Mouse (Mus musculus) cerebellum, adult 11-12 months (tissue): Measurements from ENCODE around the gene Cdc25b.

Experiments
- DNase-seq: peaks from one replicate; pipeline ENCODE4 v3.0.0; 2022

Cdc25b gene

DNA sequence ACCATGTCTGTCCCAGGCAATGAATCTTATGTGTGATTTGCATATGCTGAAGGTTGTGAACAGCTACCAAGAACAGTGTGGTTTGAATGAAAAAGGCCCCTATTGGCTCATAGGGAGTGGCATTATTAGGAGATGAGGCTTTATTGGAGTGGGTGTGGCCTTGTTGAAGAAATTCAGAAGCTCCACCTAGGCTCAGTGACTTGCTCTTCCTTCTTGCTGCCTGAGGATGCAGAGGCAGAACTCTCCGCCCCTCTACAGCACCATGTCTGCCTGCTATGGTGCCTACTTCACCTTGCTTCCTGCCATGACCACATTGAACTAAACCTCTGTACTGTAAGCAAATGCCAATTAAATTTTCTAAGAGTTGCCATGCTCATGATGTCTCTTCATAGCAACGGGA is 45.8 kb downstream of the Cdc25b start:
- DNase-seq = no peak

DNA sequence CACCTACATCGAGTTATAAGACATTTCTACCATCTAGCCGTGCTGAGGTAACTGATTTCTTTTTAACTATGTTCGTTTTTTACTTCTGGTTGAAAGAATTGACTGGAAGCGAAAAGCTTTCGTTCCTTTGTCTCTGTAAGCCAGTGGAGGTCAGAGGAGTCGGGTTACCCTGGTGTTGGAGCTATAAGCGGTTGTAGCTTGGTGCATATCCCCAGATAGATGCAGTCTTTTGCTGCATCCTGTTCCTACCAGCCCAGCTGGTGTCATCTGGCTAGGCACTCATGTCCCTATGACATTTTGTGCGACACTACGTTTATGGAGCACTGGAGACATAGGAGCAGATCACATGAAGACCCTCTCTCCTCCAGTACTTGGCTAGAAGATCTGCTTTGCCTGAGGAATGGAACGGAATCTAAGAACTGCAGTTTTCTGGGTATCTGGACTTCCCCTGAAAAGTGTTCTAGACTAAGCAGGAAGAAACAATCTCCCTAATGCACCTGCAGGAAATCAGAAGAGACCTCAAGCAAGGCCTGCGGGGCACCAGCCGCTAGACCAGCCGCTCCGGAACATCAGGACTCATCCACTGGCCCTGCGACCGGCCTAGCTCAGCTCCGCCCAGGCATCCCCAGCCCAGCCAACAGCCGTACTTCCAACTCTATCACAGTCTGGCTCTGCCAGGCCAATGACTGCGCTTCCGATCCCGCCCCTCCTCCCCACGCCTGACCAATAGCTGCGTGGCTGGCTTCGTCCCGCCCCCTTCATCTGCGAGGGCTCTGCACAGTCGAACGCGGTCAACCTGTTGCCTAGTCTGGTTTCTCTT is 46.8 kb downstream of the Cdc25b start, which contains the start of gene Mavs:
Mavs (plus strand) TSS at position 757 of the 820 bp plus-strand sequence.
- DNase-seq = peak; percentile 93

DNA sequence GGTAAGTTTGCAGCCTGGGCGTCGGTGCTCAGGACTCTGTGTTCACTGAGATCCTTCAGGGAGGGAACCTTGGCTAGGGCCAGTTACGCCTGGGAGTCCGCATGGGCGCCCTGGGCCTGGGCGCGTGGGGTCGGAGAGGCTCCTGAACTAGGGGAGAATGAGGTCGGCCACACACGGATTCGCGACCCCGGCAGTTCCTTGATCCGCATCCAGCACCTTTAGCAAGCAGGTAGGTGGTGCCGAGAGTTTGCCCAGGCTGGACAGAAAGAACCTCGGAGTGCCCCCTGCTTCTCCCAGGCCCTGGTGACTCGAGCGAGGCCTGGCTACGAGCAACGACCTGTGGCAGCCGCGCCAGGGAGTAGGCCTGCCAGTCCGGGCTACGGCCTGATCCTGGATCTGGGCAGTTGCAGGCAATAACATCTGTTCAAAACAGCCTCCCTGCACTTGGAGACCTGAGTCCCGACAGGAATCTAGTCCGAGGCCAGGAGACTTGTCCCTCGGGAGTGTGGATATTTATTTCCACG is 47.4 kb downstream of the Cdc25b start:
- DNase-seq = no peak

DNA sequence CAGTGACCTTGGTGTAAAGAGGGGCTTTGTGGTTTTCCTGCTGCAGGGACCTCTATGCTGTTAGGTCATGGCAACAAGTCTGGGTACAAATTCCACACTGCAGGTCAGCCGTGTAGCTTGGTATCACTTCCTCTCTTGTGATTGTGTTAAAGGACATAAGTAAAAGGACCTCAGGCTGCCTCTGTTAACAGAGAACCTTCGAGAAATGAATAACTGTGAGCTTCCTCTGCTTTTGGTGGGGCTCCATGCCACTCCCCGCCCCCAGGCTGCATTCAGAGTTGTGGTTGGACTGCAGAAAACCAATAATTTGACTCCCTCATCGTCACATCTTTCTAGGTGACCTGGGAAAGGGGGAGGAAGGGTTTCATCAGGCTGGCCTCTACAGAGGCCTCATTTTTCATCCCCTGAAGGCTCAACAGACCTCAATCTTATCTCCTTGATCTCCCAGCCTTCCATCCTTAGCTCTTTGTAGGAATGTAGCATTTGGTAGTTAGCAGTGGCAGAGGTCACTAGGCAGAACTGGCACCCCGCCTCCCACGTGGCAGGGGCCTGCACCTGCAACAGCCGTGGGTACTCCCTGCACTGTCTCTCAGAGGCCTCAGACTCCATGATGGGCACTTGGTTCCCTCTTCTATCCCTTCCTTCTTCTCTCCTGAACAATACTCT is 48.4 kb downstream of the Cdc25b start:
- DNase-seq = no peak

DNA sequence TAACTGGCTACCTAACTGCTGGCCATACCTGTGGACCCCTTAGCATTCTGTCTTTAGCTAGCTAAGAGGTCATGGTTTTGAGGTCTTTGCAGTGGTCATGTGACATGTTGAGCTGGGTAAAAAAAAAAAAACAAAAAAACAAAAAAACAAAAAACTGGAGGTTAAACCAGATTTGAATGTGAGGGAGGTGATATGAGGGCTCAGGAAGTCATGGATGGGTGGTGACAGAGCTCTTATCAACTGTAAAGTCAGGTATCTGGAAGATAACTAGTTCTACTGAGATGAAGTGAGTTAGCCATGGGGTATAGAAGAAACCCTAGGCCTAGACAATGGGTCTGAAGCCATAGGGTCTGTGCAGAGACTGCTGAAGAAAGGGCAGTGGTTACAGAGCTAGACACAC is 55.4 kb downstream of the Cdc25b start:
- no peak for DNase-seq

DNA sequence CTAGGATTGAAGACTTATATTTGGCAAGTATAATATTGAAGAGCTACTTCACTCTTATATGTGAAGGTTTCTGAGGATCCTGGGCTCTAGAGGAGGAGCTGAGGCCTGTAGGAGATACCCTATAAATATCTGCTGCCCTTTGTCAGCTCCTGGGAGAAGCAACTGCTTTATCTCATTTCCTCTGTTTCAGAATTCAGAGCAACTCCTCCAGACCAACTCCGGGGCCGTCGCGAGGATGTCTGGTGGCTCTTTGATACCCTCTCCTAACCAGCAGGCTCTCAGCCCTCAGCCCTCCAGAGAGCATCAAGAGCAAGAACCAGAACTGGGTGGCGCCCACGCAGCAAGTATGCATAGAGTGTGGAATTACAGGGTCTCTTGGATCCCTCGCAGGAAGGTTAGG is 56.2 kb downstream of the Cdc25b start:
- DNase-seq = no peak
